Mouse (Mus musculus) testis, adult 2 months (tissue): ENCODE results near the gene H2afx. TPM values are rescaled to one million over a fixed set of nuclear protein-coding genes. Genes with fewer than 3 reads are reported as not detected.
"Not testable (repeated sequence)": the region's sequence is repeated elsewhere in the genome, so short reads cannot be mapped to it uniquely, and the experiment has no call there.

Experiments
- H3K27ac ChIP-seq: fragments of 200-500 bp; 2 replicates; pipeline ENCODE4 v1.5.1; 2012; ENCODE audit warnings: low read depth, low read length; ENCODE audit not compliant: control insufficient read depth, insufficient read depth
- H3K27me3 ChIP-seq: fragments of 200-500 bp; 2 replicates; pipeline ENCODE4 v1.6.1; 2012; ENCODE audit warnings: mild to moderate bottlenecking, low read length, moderate library complexity; ENCODE audit not compliant: control insufficient read depth, insufficient read depth
- H3K36me3 ChIP-seq: fragments of 200-500 bp; 2 replicates; pipeline ENCODE4 v1.6.1; 2012; ENCODE audit warnings: mild to moderate bottlenecking, low read length; ENCODE audit not compliant: control insufficient read depth, insufficient read depth
- H3K4me1 ChIP-seq: fragments of 200-500 bp; 2 replicates; pipeline ENCODE4 v1.6.1; 2012; ENCODE audit warnings: low read length; ENCODE audit not compliant: control insufficient read depth, insufficient read depth
- H3K4me3 ChIP-seq: fragments of 200-500 bp; 2 replicates; pipeline ENCODE4 v1.5.1; 2012; ENCODE audit warnings: low read depth, mild to moderate bottlenecking, low read length, moderate library complexity, mixed read lengths; ENCODE audit not compliant: control insufficient read depth
- CTCF ChIP-seq: fragments of 200-500 bp; IDR thresholded peaks from 2 replicates; pipeline ENCODE4 v1.5.1; 2012; ENCODE audit warnings: low read depth, mild to moderate bottlenecking, inconsistent platforms, low read length, moderate library complexity; ENCODE audit not compliant: control insufficient read depth, insufficient read depth, insufficient replicate concordance
- POLR2A ChIP-seq: fragments of 200-500 bp; IDR thresholded peaks from 2 replicates; pipeline ENCODE4 v1.6.1; 2012; ENCODE audit warnings: low read depth, mild to moderate bottlenecking, inconsistent platforms, low read length, moderate library complexity; ENCODE audit not compliant: control insufficient read depth
- polyA plus RNA-seq: library from polyadenylated mRNA; depleted of rRNA; stranded (reverse); fragments of >200 nt; gene quantifications from 2 replicates; pipeline ENCODE4 v1.2.3, GENCODE M21; 2012; rRNA removed

H2afx gene
- polyA plus RNA-seq: 107 TPM in 2 replicates

DNA sequence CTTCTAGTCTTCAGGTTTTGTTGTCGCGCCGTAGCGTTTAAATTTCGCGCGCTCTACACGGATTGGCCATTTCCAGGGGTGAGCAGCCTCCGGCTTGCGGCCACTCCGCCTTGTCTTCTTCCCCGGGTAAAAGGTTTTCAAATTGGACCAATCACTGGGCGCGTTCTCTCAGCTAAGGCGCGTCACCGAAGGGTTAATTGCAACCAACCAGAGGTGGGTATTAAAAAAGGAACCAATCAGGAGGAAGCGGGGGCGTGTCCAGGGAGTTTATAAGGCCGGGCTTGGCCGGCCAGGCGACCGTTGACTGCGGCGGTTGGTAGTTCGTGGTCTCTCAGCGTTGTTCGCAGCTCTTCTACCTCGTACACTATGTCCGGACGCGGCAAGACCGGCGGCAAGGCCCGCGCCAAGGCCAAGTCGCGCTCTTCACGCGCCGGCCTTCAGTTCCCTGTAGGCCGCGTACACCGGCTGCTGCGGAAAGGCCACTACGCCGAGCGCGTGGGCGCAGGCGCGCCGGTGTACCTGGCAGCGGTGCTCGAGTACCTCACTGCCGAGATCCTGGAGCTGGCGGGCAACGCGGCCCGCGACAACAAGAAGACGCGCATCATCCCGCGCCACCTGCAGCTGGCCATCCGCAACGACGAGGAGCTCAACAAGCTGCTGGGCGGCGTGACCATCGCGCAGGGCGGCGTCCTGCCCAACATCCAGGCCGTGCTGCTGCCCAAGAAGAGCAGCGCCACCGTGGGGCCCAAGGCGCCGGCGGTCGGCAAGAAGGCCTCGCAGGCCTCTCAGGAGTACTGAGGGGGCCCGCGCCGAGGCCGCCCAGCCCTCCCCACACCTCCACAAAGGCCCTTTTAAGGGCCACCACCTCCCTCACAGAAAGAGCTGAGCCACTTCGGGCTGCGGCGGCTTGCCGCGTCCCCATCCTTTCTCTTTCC is at the start of gene H2afx:
TSS of gene H2afx (plus strand) at position 299 of the 935 bp plus-strand sequence.
- no peaks in the 10 kb centered on the region for H3K27me3 ChIP-seq
- peaks cover 7% of the 10 kb centered on the region for H3K36me3 ChIP-seq
- peak; percentile 100 for TF ChIP-seq POLR2A
- peak; percentile 18; the same call in 1 of the 2 replicates for TF ChIP-seq CTCF

DNA sequence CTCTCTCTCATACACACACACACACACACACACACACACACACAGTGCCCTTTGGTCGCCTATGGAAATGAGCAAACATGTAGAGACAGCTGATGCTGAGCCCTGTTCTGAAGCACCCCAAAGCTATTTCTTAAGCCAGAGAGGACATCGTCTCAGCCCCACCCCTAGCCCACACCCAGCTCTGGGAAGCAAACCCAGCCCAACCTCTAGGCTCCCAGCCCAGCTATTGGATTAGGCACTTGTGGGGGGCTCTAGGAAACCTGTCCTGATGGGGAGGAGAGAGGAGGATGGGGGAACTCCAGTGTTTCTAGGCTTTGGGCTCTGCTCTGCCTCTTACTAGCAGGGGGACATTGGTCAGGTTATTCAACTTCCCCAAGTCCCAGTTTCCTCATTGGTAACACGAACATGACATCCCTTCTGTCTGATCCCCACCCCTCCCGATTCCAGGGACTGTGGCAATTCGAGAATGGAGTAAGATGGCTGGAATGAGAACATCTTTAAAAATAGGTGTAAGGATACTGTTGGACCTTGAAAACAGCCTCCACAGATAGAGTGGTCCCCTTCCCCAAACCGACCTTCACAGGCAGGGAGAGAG is 48.1 kb upstream of the H2afx start:
- no peak overlapping the region for H3K27ac ChIP-seq

More for the DNA sequence above, at the start of gene H2afx:
- H3K27ac ChIP-seq: peak within 1 kb of the TSS; percentile 98
- peak within 1 kb of the TSS; percentile 98 for H3K4me3 ChIP-seq
- peaks cover 7% of the 10 kb centered on the region for H3K4me1 ChIP-seq

DNA sequence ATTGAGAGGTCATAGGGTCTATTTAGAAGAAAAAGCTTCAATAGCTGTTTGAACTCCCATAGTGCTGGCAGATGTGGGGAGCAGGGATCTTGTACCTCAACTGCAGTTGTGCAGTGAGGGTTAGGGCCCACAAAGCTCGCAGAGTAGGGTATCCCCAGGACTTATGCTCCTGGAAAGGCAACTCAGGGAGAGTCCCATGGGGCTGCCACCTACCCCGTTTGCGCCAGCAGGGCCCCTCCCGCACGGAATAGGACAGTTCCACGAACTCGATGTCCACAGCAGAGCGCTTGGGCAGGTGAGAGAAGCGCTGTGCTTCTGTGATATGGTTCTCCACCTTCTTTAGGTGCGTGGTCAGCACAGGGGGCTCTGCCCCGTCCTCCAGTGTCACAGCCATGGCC is 47.5 kb upstream of the H2afx start:
- peak overlapping the region; percentile 82 for H3K4me3 ChIP-seq
- H3K27ac ChIP-seq: no peak overlapping the region
- H3K27me3 ChIP-seq: peaks cover 12% of the 10 kb centered on the region

More for the DNA sequence above, 48.1 kb upstream of the H2afx start:
- TF ChIP-seq POLR2A (no peak), CTCF (no peak)
- Histone ChIP-seq H3K36me3 (no peaks in the 10 kb centered on the region), H3K27me3 (peaks cover 12% of the 10 kb centered on the region), H3K4me1 (peaks cover 22% of the 10 kb centered on the region), H3K4me3 (no peak overlapping the region)

DNA sequence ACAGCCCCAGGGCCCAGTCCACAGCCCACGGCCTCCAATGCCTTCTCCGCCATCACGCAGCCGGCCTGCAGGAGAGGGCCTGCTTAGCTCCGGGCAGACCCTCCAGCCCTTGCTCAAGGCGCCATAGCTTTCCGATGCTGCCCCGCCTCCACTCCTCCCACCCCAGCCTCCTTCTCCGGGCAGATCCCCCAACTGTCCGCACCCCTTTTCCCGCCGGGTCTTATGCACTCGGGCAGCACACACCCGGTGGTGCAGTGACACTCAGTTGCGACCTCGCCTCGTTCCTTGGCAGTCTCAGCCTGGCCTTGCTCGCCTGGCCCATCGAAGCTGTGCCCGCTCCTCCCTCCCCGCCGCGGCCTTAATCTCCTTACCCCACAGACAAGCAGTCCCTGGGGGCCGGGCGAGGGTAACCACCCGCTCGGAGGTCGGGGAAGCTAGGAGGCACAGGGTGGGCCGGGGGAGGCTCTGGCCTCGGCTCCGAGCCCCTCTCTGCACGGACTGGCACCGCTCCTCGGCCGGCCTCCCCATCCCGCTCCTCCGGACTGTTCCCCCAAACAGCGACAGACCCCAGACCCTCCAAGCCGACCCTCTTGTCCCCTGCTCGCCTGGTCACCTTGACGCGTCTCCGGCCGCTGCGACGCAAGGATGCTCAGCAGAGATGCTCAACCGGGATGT is 47.0 kb upstream of the H2afx start:
- peaks cover 12% of the 10 kb centered on the region for H3K27me3 ChIP-seq
- TF ChIP-seq CTCF: no peak
- no peak for TF ChIP-seq POLR2A
- H3K4me3 ChIP-seq: peak overlapping the region; percentile 82
- peaks cover 22% of the 10 kb centered on the region for H3K4me1 ChIP-seq
- H3K27ac ChIP-seq: no peak overlapping the region
- no peaks in the 10 kb centered on the region for H3K36me3 ChIP-seq

More for the DNA sequence above, 47.5 kb upstream of the H2afx start:
- TF ChIP-seq CTCF (no peak), POLR2A (no peak)
- Histone ChIP-seq H3K36me3 (no peaks in the 10 kb centered on the region), H3K4me1 (peaks cover 22% of the 10 kb centered on the region)

DNA sequence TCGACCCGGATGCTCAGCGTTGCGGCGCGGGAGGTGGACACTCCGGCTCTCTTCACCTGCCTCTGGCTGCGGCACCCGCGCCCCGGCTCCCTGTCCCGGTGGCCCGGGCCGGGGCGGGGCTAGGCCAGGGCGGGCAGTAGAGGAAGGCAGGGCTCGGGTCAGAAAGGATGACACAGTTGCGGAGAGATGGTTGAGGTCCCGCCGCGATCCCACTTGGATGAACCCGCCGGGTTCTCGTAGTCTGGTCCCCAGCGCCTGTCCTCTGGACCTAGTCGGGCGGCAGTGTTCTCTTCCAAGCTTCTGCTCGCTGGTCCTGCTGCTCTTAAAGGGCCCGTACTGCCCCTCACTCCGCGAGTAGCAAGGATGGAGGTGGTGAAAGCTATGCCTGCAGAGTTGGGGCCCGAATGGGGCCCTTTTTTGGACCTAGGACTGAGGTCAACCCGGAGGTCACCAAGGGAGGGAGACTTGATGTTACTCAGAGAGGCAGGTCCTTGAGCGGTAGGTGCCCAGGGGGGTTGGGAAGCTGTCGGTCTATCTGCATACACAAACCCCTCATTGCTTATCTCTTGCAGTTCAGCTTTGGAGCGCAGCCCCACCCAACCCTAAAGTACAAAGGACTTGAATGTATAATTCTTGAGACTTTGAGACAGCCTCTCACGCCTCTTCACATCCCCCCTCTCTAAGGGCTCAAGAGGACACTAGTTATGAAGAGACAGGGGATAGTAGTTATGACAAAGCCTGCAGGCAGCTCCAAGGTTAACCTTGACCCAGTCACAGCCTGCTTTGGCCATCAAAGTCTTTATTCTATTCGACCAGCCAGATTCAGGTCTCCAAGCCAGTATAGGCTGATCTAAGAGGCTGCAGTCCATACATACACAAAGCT is 46.2 kb upstream of the H2afx start, which contains the start of gene Abcg4:
TSS of gene Abcg4 (minus strand) at position 540 of the 883 bp plus-strand sequence.
- Histone ChIP-seq H3K4me1 (peaks cover 22% of the 10 kb centered on the region), H3K4me3 (peak within 1 kb of the TSS; percentile 82), H3K27ac (no peak within 1 kb of the TSS), H3K36me3 (no peaks in the 10 kb centered on the region), H3K27me3 (peaks cover 12% of the 10 kb centered on the region)
- TF ChIP-seq POLR2A (no peak), CTCF (no peak)

DNA sequence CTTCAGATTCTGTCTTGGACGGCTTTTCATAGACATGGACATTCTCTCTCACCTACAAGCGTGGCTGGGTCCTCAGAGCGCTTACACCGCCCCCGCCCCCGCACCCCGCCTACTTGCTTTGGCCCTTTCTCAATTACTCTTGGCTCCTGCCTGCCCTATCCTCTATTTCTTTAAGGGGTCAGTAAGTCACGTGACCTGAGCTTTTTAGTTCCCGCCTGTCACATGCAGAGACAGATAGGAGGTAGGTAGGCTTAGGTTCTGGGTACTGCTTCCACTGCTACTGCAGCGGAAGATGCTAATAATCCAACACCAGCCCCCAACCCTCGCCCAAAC is 45.6 kb upstream of the H2afx start:
- H3K4me3 ChIP-seq: no peak overlapping the region
- no peaks in the 10 kb centered on the region for H3K36me3 ChIP-seq
- peaks cover 12% of the 10 kb centered on the region for H3K27me3 ChIP-seq
- no peak for TF ChIP-seq CTCF
- no peak for TF ChIP-seq POLR2A
- no peak overlapping the region for H3K27ac ChIP-seq
- H3K4me1 ChIP-seq: peaks cover 22% of the 10 kb centered on the region

DNA sequence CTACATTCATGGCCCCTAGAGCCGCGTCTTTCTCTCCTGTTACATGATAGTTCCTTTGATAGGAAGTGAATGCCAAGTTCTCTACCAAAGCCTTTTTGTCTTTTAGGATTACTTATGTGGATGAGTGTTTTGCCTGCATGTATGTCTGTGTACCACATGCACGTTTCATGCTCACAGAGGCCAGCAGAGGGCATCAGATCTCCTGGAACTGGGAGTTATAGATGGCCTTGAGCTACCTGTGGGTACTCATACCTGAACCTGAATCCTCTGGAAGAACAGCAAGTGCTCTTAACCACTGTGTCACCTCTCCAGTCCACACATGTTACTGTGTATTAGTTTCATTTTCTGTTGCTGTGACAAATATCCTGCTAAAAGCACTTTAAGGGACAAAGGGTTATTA is 42.0 kb upstream of the H2afx start:
- no peak overlapping the region for H3K4me3 ChIP-seq
- no peak overlapping the region for H3K27ac ChIP-seq
- TF ChIP-seq POLR2A: no peak
- peaks cover 4% of the 10 kb centered on the region for H3K36me3 ChIP-seq
- peaks cover 16% of the 10 kb centered on the region for H3K4me1 ChIP-seq
- H3K27me3 ChIP-seq: peaks cover 10% of the 10 kb centered on the region

DNA sequence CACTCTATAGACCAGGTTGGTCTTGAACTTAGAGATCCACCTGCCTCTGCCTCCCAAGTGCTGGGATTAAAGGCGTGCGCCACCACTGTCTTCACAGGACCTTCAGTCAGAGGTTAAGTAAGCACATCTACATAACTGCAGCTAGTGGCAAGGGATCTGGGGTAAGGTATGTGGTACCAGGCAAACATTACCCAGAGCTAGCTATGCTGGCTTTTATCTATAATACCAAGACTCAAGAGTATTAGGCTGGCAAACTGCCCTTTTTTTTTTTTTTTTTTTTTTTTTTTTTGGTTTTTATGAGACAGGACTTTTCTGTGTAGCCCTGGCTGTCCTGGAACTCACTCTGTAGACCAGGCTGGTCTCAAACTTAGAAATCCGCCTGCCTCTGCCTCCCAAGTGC is 34.5 kb upstream of the H2afx start:
- H3K4me3 ChIP-seq, H3K36me3 ChIP-seq, H3K4me1 ChIP-seq: not testable (repeated sequence)

More for the DNA sequence above, 34.5 kb upstream of the H2afx start:
- H3K27ac ChIP-seq, H3K27me3 ChIP-seq: not testable (repeated sequence)
